Mouse (Mus musculus) hindbrain, embryonic 15.5 days (tissue): ENCODE measurements around the gene Muc3. TPM values are rescaled to one million over a fixed set of nuclear protein-coding genes. Genes with fewer than 3 reads are reported as not detected.
A peak's percentile ranks its signal among the peaks of the same experiment; 100 is the strongest.
"Not testable (repeated sequence)": the region's sequence is repeated elsewhere in the genome, so short reads cannot be mapped to it uniquely, and the experiment has no call there.

Experiments
- ATAC-seq: fragments of 200-750 bp; cut with Nextera tagmentation; 2 replicates; pipeline ENCODE4 v1.8.0; 2017; ENCODE audit warnings: low read depth, moderate number of reproducible peaks, moderate TSS enrichment; ENCODE audit not compliant: low FRiP score
- H3K27ac ChIP-seq: fragments of 300-500 bp; sonication (generic); replicated peaks from 2 replicates; pipeline ENCODE4 v1.5.1; 2015; ENCODE audit warnings: mild to moderate bottlenecking, inconsistent platforms
- H3K27me3 ChIP-seq: fragments of 300-500 bp; sonication (generic); 2 replicates; pipeline ENCODE4 v1.6.1; 2015; ENCODE audit warnings: control low read depth, inconsistent platforms
- H3K36me3 ChIP-seq: fragments of 300-500 bp; sonication (generic); 2 replicates; pipeline ENCODE4 v1.6.1; 2015; ENCODE audit warnings: control low read depth, inconsistent platforms
- H3K4me1 ChIP-seq: fragments of 300-500 bp; sonication (generic); replicated peaks from 2 replicates; pipeline ENCODE4 v1.6.1; 2015; ENCODE audit warnings: control low read depth, inconsistent platforms
- H3K4me2 ChIP-seq: fragments of 300-500 bp; sonication (generic); 2 replicates; pipeline ENCODE4 v1.6.1; 2015; ENCODE audit warnings: moderate library complexity, mild to moderate bottlenecking, inconsistent platforms
- H3K4me3 ChIP-seq: fragments of 300-500 bp; sonication (generic); 2 replicates; pipeline ENCODE4 v1.5.1; 2015; ENCODE audit warnings: mild to moderate bottlenecking, inconsistent platforms
- H3K9ac ChIP-seq: fragments of 300-500 bp; sonication (generic); 2 replicates; pipeline ENCODE4 v1.6.1; 2015; ENCODE audit warnings: inconsistent platforms
- H3K9me3 ChIP-seq: fragments of 300-500 bp; sonication (generic); 2 replicates; pipeline ENCODE4 v1.6.1; 2016; ENCODE audit warnings: control low read depth, inconsistent platforms
- WGBS: fragments of 180-500 bp; shearing (Covaris S2); methylation state at CpG from one replicate; pipeline ENCODE4 v1.1.7; 2015; 5-methylcytosine and 5-hydroxymethylcytosine counted together
- polyA plus RNA-seq: library from polyadenylated mRNA; unstranded; fragments of >200 nt; fragmentation: Nextera tagmentation; extraction: Ambion mirVana; gene quantifications from 2 replicates; pipeline ENCODE4 v1.2.1, GENCODE M21; 2015

The Muc3 gene
- polyA plus RNA-seq, 1 experiment from 2014 or later, result not detected

- 92% methylated on average over 3 of the region's 3 CpGs for WGBS
- H3K36me3 ChIP-seq, H3K27me3 ChIP-seq, H3K27ac ChIP-seq, H3K4me2 ChIP-seq, H3K4me3 ChIP-seq, ATAC-seq, H3K9ac ChIP-seq, H3K9me3 ChIP-seq: not testable (repeated sequence)
- H3K4me1 ChIP-seq, result peaks cover 18% of the 10 kb centered on the region
Measured at GRCm38 (mm10) chr5:137117994-137118393, 31.1 kb downstream of the Muc3 start.

GRCm38 (mm10) chr5:137116987-137117386 lies 32.1 kb downstream of the Muc3 start:
- Histone ChIP-seq H3K27ac (no peak overlapping the region), H3K4me2 (no peak overlapping the region), H3K9ac (no peak overlapping the region), H3K4me3 (no peak overlapping the region), H3K36me3 (no peaks in the 10 kb centered on the region), H3K9me3 (no peaks in the 10 kb centered on the region), H3K4me1 (peaks cover 10% of the 10 kb centered on the region; the same call in 1 of the 2 replicates), H3K27me3 (no peaks in the 10 kb centered on the region)
- ATAC-seq, result no peak
- 86% methylated on average over 2 of the region's 2 CpGs for WGBS

- Histone ChIP-seq H3K27ac (no peak within 1 kb of the TSS), H3K4me3 (peak within 1 kb of the TSS; percentile 39), H3K4me2 (peak within 1 kb of the TSS; percentile 58), H3K27me3 (no peaks in the 10 kb centered on the region), H3K9ac (peak within 1 kb of the TSS; percentile 36; the same call in 1 of the 2 replicates), H3K9me3 (no peaks in the 10 kb centered on the region), H3K4me1 (peaks cover 10% of the 10 kb centered on the region; the same call in 1 of the 2 replicates), H3K36me3 (no peaks in the 10 kb centered on the region)
- peak; percentile 48; the same call in 1 of the 2 replicates for ATAC-seq
- 15% methylated on average over 28 of the region's 29 CpGs for WGBS
Measured at GRCm38 (mm10) chr5:137115866-137116847, 33.0 kb downstream of the Muc3 start, which contains the start of gene Trim56. TSS of gene Trim56 (minus strand) at chr5:137116209.

GRCm38 (mm10) chr5:137114891-137115561 lies 34.1 kb downstream of the Muc3 start:
- ATAC-seq, result no peak

GRCm38 (mm10) chr5:137111542-137112408 lies 37.3 kb downstream of the Muc3 start:
- H3K36me3 ChIP-seq, result no peaks in the 10 kb centered on the region
- peaks cover 13% of the 10 kb centered on the region; the same call in 1 of the 2 replicates for H3K4me1 ChIP-seq
- no peak overlapping the region for H3K9ac ChIP-seq
- no peak overlapping the region for H3K4me3 ChIP-seq
- ATAC-seq, result no peak
- no peaks in the 10 kb centered on the region for H3K9me3 ChIP-seq
- no peak overlapping the region for H3K27ac ChIP-seq
- no peaks in the 10 kb centered on the region for H3K27me3 ChIP-seq
- no peak overlapping the region for H3K4me2 ChIP-seq
- 87% methylated on average over 5 of the region's 5 CpGs for WGBS

More at GRCm38 (mm10) chr5:137114891-137115561, 34.1 kb downstream of the Muc3 start:
- H3K27me3 ChIP-seq, result no peaks in the 10 kb centered on the region
- no peaks in the 10 kb centered on the region for H3K36me3 ChIP-seq
- H3K4me1 ChIP-seq, result peaks cover 10% of the 10 kb centered on the region; the same call in 1 of the 2 replicates
- H3K4me2 ChIP-seq, result peak overlapping the region; percentile 58
- H3K9ac ChIP-seq, result no peak overlapping the region
- peak overlapping the region; percentile 39; the same call in 1 of the 2 replicates for H3K4me3 ChIP-seq
- 90% methylated on average over 9 of the region's 9 CpGs for WGBS
- no peak overlapping the region for H3K27ac ChIP-seq
- H3K9me3 ChIP-seq, result no peaks in the 10 kb centered on the region

- Histone ChIP-seq H3K4me1 (peaks cover 7% of the 10 kb centered on the region; the same call in 1 of the 2 replicates), H3K9ac (no peak overlapping the region), H3K27me3 (no peaks in the 10 kb centered on the region), H3K4me3 (no peak overlapping the region), H3K4me2 (no peak overlapping the region), H3K27ac (no peak overlapping the region), H3K36me3 (no peaks in the 10 kb centered on the region), H3K9me3 (no peaks in the 10 kb centered on the region)
- ATAC-seq, result no peak
- 95% methylated on average over 12 of the region's 12 CpGs for WGBS
Measured at GRCm38 (mm10) chr5:137110863-137111262, 38.3 kb downstream of the Muc3 start.

GRCm38 (mm10) chr5:137109941-137110593 lies 39.1 kb downstream of the Muc3 start:
- H3K4me2 ChIP-seq, result no peak overlapping the region
- no peaks in the 10 kb centered on the region for H3K36me3 ChIP-seq
- WGBS, result 58% methylated on average over 25 of the region's 25 CpGs
- H3K27ac ChIP-seq, result no peak overlapping the region
- no peaks in the 10 kb centered on the region for H3K27me3 ChIP-seq
- peaks cover 5% of the 10 kb centered on the region; the same call in 1 of the 2 replicates for H3K4me1 ChIP-seq
- no peak overlapping the region for H3K9ac ChIP-seq
- H3K9me3 ChIP-seq, result no peaks in the 10 kb centered on the region
- no peak overlapping the region for H3K4me3 ChIP-seq
- no peak for ATAC-seq

GRCm38 (mm10) chr5:137108111-137108510 lies 41.0 kb downstream of the Muc3 start:
- 66% methylated on average over 6 of the region's 6 CpGs for WGBS
- Histone ChIP-seq H3K4me2 (no peak overlapping the region), H3K27ac (no peak overlapping the region), H3K27me3 (no peaks in the 10 kb centered on the region), H3K36me3 (no peaks in the 10 kb centered on the region), H3K9me3 (no peaks in the 10 kb centered on the region), H3K4me3 (no peak overlapping the region), H3K4me1 (peaks cover 8% of the 10 kb centered on the region), H3K9ac (no peak overlapping the region)
- no peak for ATAC-seq

- Histone ChIP-seq H3K27ac (no peak overlapping the region), H3K9ac (no peak overlapping the region), H3K4me2 (no peak overlapping the region), H3K9me3 (no peaks in the 10 kb centered on the region), H3K27me3 (no peaks in the 10 kb centered on the region), H3K4me1 (peaks cover 12% of the 10 kb centered on the region), H3K36me3 (no peaks in the 10 kb centered on the region), H3K4me3 (no peak overlapping the region)
- no peak for ATAC-seq
- WGBS, result 86% methylated on average over 8 of the region's 8 CpGs
Measured at GRCm38 (mm10) chr5:137107670-137108069, 41.5 kb downstream of the Muc3 start.

GRCm38 (mm10) chr5:137107024-137107423 lies 42.1 kb downstream of the Muc3 start:
- H3K9me3 ChIP-seq, result no peaks in the 10 kb centered on the region
- no peak overlapping the region for H3K9ac ChIP-seq
- peaks cover 13% of the 10 kb centered on the region for H3K4me1 ChIP-seq
- peak; percentile 66 for ATAC-seq
- WGBS, result 6% methylated on average over 6 of the region's 6 CpGs
- H3K4me3 ChIP-seq, result no peak overlapping the region; the same call in 1 of the 2 replicates
- no peak overlapping the region for H3K27ac ChIP-seq
- H3K36me3 ChIP-seq, result no peaks in the 10 kb centered on the region
- no peaks in the 10 kb centered on the region for H3K27me3 ChIP-seq
- H3K4me2 ChIP-seq, result peak overlapping the region; percentile 45

- Histone ChIP-seq H3K4me1 (peaks cover 13% of the 10 kb centered on the region), H3K36me3 (no peaks in the 10 kb centered on the region), H3K27ac (no peak overlapping the region), H3K4me2 (no peak overlapping the region), H3K9me3 (no peaks in the 10 kb centered on the region), H3K9ac (no peak overlapping the region), H3K4me3 (no peak overlapping the region), H3K27me3 (no peaks in the 10 kb centered on the region)
- no peak for ATAC-seq
- WGBS, result 76% methylated on average over 4 of the region's 4 CpGs
Measured at GRCm38 (mm10) chr5:137106434-137106833, 42.7 kb downstream of the Muc3 start.
